Mouse (Mus musculus) forebrain, embryonic 14.5 days (tissue): ENCODE measurements at regions not wholly inside any gene's neighbourhood (a gene's known extent, or its start where the extent isn't known, plus 50 kb on each side); places are given as distances from the start of the nearest gene placed in this dataset.
"Not testable (repeated sequence)": the region's sequence is repeated elsewhere in the genome, so short reads cannot be mapped to it uniquely, and the experiment has no call there.

Experiments used
- ATAC-seq: fragments of 200-750 bp; cut with Nextera tagmentation; 2 replicates; pipeline ENCODE4 v1.8.0; 2017; ENCODE audit warnings: mild to moderate bottlenecking, moderate library complexity
- DNase-seq: peaks from one replicate; pipeline ENCODE4 v3.0.0-alpha.2; 2015; ENCODE audit warnings: low spot score
- H3K27ac ChIP-seq: fragments of 300-500 bp; sonication (generic); 2 replicates; pipeline ENCODE4 v1.5.1; 2014; ENCODE audit warnings: low read depth, mild to moderate bottlenecking, control low read depth, low read length, moderate library complexity
- H3K27me3 ChIP-seq: fragments of 300-500 bp; sonication (generic); replicated peaks from 2 replicates; pipeline ENCODE4 v1.6.1; 2014; ENCODE audit warnings: low read length, control low read depth, mixed read lengths; ENCODE audit not compliant: control insufficient read depth, insufficient read depth
- H3K36me3 ChIP-seq: fragments of 300-500 bp; sonication (generic); 2 replicates; pipeline ENCODE4 v1.6.1; 2014; ENCODE audit warnings: low read length, control low read depth; ENCODE audit not compliant: control insufficient read depth, insufficient read depth
- H3K4me1 ChIP-seq: fragments of 300-500 bp; sonication (generic); 2 replicates; pipeline ENCODE4 v1.6.1; 2014; ENCODE audit warnings: antibody characterized with exemption, low read length, control low read depth; ENCODE audit not compliant: control insufficient read depth, insufficient read depth
- H3K4me2 ChIP-seq: fragments of 300-500 bp; sonication (generic); 2 replicates; pipeline ENCODE4 v1.6.1; 2014; ENCODE audit warnings: mild to moderate bottlenecking, control low read depth, low read length
- H3K4me3 ChIP-seq: fragments of 300-500 bp; sonication (generic); 2 replicates; pipeline ENCODE4 v1.5.1; 2014; ENCODE audit warnings: low read depth, low read length, control low read depth
- H3K9ac ChIP-seq: fragments of 300-500 bp; sonication (generic); 2 replicates; pipeline ENCODE4 v1.6.1; 2014; ENCODE audit warnings: mild to moderate bottlenecking, low read length, control low read depth, moderate library complexity
- H3K9me3 ChIP-seq: fragments of 300-500 bp; sonication (generic); replicated peaks from 2 replicates; pipeline ENCODE4 v1.6.1; 2016; ENCODE audit warnings: low read length, control low read depth, mixed read lengths; ENCODE audit not compliant: control insufficient read depth
- WGBS: fragments of 180-500 bp; shearing (Covaris S2); extraction: QIAGEN DNeasy Blood & Tissue Kit; methylation state at CpG from one replicate; pipeline ENCODE4 v1.1.7; 2014; 5-methylcytosine and 5-hydroxymethylcytosine counted together

DNA sequence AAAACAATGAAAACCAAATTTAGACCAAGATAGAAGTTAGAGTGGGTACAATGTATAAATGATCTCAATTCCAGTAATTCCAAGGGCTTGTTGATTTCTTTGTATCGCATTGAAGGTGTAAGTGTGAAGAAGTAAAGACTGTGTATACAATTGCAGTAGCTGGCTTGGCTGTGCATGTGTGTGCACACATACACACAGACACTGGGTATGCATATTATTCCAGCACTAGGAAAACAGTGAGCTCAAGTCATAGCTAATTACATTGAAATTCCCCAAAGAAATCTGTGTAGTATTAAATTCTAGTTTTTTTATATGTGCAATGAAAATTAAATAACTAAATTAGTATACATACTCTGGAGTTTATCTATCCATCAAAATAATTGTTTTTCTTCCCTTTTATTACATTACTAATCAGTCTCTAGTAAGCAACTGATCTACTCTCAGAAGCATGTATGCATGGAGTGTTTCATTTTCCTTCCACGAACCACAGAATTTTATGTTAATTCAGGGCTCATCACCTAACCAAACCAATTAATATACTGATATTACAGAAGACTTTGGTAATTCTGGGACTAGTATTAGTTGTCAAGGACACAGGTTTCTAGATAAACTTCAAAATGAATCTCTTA, 56.5 kb downstream of the Gm8797 start:
- Histone ChIP-seq H3K27ac (no peak overlapping the region), H3K9ac (no peak overlapping the region), H3K4me1 (no peaks in the 10 kb centered on the region), H3K4me3 (no peak overlapping the region), H3K4me2 (no peak overlapping the region), H3K36me3 (no peaks in the 10 kb centered on the region), H3K9me3 (no peaks in the 10 kb centered on the region), H3K27me3 (no peaks in the 10 kb centered on the region)
- 95% methylated on average over 2 of the region's 2 CpGs for WGBS
- ATAC-seq (no peak), DNase-seq (no peak)

DNA sequence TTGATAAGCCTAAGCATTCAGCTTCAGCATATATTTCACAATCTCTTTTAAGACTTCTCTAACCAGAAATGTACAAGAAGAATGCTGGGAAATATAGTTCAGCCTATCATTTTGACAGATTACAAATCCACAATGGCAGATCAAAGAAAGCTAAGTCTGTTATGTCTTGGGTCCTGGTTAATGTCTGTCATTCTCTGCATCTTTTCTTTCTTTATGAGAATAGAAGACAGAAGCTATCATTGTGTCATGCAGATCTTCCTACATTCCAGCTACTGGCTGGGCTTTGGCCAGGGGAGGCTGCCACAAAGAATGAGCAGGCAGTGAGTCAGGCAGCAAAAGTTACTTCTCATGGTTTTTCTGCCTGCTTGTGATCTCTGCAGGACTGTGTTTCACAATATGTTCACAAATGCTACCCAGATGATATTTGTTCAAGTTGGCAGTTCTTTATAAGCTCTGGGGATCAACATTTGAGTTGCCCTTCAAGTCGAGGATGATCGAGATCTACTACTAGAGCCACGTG, 60.5 kb downstream of the Gm8797 start:
- H3K27me3 ChIP-seq: no peaks in the 10 kb centered on the region
- no peaks in the 10 kb centered on the region for H3K9me3 ChIP-seq
- no peak overlapping the region for H3K4me3 ChIP-seq
- DNase-seq (no peak), ATAC-seq (no peak)
- H3K9ac ChIP-seq: no peak overlapping the region
- H3K27ac ChIP-seq: no peak overlapping the region
- H3K4me1 ChIP-seq: no peaks in the 10 kb centered on the region
- WGBS: 92% methylated on average over 3 of the region's 3 CpGs
- H3K36me3 ChIP-seq: no peaks in the 10 kb centered on the region
- no peak overlapping the region for H3K4me2 ChIP-seq

DNA sequence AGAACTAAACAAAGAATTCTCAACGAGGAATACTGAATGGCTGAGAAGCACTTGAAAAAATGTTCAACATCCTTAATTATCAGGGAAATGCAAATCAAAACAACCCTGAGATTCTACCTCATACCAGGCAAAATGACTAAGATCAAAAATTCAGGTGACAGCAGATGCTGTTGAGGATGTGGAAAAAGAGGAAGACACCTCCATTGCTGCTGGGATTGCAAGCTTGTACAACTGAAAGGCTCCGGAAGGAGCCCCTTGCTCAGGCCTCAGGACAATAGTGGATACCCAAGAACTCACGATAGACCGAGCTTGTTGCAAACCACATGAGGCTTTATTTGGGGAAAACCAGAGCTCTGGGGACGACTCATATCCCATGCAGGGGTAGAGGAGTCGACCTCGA, 69.6 kb downstream of the Gm8797 start:
- not testable (repeated sequence) for H3K9ac ChIP-seq, H3K4me3 ChIP-seq, H3K27ac ChIP-seq, H3K27me3 ChIP-seq, DNase-seq, H3K9me3 ChIP-seq, H3K4me2 ChIP-seq, ATAC-seq, H3K36me3 ChIP-seq, H3K4me1 ChIP-seq
- WGBS: 87% methylated on average over 7 of the region's 7 CpGs

DNA sequence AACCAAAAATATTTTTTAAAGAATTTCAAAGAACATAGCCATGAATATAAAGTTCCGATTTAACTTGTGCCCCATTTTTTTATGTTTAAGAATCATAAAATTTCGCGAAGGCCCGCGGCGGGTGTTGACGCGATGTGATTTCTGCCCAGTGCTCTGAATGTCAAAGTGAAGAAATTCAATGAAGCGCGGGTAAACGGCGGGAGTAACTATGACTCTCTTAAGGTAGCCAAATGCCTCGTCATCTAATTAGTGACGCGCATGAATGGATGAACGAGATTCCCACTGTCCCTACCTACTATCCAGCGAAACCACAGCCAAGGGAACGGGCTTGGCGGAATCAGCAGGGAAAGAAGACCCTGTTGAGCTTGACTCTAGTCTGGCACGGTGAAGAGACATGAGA, 109.6 kb downstream of the Gm8797 start:
- ATAC-seq, H3K9ac ChIP-seq, DNase-seq, H3K4me3 ChIP-seq, H3K4me1 ChIP-seq, H3K27me3 ChIP-seq, H3K9me3 ChIP-seq, H3K27ac ChIP-seq, H3K36me3 ChIP-seq, H3K4me2 ChIP-seq: not testable (repeated sequence)
- WGBS: 39% methylated on average over 18 of the region's 20 CpGs

DNA sequence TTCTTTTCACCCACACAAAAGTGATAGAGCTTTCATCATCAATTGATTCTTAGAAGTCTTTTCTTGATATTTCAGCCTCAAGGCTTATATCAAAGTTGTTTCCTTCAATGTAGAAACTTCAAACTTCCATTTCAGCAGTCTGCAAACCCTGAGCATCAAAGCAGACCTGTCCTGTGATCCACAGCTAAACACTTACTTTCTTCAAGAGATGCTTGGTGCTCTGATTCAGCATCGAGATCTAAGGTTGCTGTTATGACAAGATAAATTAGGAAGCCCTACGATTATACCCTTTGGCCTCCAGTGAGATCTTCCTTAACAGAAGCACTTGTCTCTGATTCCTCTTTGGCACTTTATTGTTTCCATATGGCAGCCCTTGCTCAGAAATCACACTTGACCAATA, 119.8 kb downstream of the Gm8797 start:
- Histone ChIP-seq H3K9me3 (no peaks in the 10 kb centered on the region), H3K9ac (no peak overlapping the region), H3K27me3 (no peaks in the 10 kb centered on the region), H3K4me1 (no peaks in the 10 kb centered on the region), H3K27ac (no peak overlapping the region), H3K36me3 (no peaks in the 10 kb centered on the region), H3K4me3 (no peak overlapping the region), H3K4me2 (no peak overlapping the region)
- WGBS: 88% methylated on average over 2 of the region's 2 CpGs
- ATAC-seq: no peak
- no peak for DNase-seq

DNA sequence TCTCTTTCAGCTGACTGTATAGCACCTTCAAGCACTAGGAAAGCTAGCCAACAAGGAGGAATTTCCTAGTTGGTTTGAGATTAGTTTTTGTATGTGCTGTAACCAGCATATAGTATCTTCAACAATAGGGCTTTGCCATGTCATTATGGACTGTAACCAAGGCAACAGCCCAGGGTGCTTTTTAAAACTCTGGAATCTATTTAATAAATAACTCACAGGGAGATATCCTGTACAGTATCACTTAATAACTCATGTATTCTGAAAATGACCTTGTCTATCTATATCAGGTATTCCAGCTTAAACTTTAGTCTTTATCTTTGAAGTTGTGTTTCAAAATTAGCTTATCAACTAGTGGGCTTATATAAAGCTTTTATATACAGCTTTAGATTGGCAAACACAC, 128.5 kb downstream of the Gm8797 start:
- ATAC-seq (no peak), DNase-seq (no peak)
- H3K36me3 ChIP-seq: no peaks in the 10 kb centered on the region
- H3K4me3 ChIP-seq: no peak overlapping the region
- H3K9me3 ChIP-seq: no peaks in the 10 kb centered on the region
- no peaks in the 10 kb centered on the region for H3K27me3 ChIP-seq
- H3K4me2 ChIP-seq: no peak overlapping the region
- no peaks in the 10 kb centered on the region for H3K4me1 ChIP-seq
- no peak overlapping the region for H3K9ac ChIP-seq
- no peak overlapping the region for H3K27ac ChIP-seq

DNA sequence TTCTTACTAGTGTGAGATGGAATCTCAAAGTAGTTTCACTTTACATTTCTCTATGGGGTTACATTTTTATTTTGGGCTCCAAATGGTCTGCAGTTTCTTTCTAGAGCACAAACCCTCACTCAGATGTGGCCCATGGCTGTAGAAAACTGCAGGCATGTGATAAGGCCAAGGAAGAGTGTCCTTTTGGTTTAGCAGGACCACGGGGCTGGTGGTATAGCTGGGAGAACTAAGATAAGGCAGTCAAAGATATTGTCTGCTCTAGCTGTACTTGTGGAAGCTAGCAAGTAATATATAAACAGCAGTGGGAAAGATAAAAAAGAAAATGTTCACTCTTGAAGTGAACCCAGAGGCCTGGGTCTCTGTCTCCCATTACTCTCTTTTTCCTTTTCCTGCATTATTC, 166.9 kb downstream of the Gm8797 start:
- 78% methylated on average over 1 of the region's 1 CpGs for WGBS
- no peaks in the 10 kb centered on the region for H3K27me3 ChIP-seq
- no peak overlapping the region for H3K9ac ChIP-seq
- no peaks in the 10 kb centered on the region for H3K4me1 ChIP-seq
- no peak overlapping the region for H3K27ac ChIP-seq
- no peak overlapping the region for H3K4me3 ChIP-seq
- H3K4me2 ChIP-seq: no peak overlapping the region
- ATAC-seq (no peak), DNase-seq (no peak)
- H3K36me3 ChIP-seq: no peaks in the 10 kb centered on the region
- H3K9me3 ChIP-seq: no peaks in the 10 kb centered on the region

DNA sequence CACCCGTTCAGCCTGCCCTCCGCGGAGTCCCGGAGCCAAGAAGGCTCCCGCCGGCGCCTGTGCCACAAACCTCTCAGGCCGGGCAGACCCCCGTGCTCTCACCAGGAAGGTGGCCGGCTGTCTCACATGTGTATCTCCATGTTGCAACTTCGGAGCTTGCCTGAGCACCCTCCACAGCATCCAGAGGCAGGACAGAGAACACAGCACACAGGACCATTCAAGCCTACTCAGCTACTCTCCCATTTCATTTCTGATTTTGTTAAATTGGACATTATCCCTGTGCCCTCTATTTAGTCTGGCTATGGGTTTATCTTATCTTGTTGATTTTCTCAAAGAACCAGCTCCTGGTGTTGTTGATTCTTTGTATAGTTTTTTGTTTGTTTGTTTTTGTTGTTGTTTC, 199.6 kb downstream of the Gm8797 start:
- 93% methylated on average over 11 of the region's 11 CpGs for WGBS
- not testable (repeated sequence) for H3K27me3 ChIP-seq, H3K9ac ChIP-seq, ATAC-seq, DNase-seq, H3K4me2 ChIP-seq, H3K4me3 ChIP-seq, H3K27ac ChIP-seq, H3K4me1 ChIP-seq, H3K36me3 ChIP-seq, H3K9me3 ChIP-seq

DNA sequence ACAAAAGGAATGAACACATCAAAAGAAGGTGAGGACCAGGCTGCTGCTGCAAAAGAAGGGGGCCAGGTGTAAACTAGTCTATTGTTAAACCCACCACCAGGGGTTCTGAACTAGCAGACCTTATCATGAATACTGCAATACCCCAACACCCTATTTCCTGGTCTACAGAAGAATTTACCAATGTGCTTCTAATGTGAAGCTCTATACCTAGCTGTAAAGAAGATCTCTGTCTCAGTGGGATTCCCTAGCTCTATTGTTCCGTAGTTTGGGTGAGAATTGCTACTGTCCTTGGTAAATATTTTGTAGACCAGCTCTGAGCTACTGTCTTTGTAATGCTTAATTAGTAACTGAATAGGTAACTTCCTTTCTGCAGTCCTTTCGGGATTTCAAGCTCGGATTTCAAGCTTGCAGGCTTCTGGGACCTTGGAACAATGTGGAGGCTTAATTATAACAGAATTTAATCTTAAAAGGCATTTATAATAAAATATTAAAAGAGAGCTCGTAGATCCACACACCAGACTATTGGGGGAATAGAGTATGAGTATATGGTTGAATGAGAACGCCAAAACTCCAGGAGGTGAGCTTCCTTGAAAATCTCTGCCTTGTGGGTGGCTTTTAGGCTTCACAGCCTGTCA, 238.5 kb downstream of the Gm8797 start:
- H3K4me3 ChIP-seq: not testable (repeated sequence)

More for the DNA sequence above, 238.5 kb downstream of the Gm8797 start:
- DNase-seq, H3K9ac ChIP-seq, H3K4me1 ChIP-seq, H3K27me3 ChIP-seq, H3K27ac ChIP-seq, H3K9me3 ChIP-seq, H3K36me3 ChIP-seq, H3K4me2 ChIP-seq, ATAC-seq: not testable (repeated sequence)
- 79% methylated on average over 5 of the region's 5 CpGs for WGBS
